Mouse (Mus musculus): ENCODE measurements at regions not wholly inside any gene's neighbourhood (a gene's known extent, or its start where the extent isn't known, plus 50 kb on each side); places are given as distances from the start of the nearest gene placed in this dataset.

GRCm38 (mm10) chr7:73608804-73609275 lies 67.2 kb upstream of the Chd2 start:
- no peak for DNase-seq (ENCODE audit: low read depth, low spot score)

GRCm38 (mm10) chr7:73608070-73608803 lies 66.6 kb upstream of the Chd2 start:
- peak; percentile 44 for DNase-seq (ENCODE audit: low read depth, low spot score)

- DNase-seq (ENCODE audit: low read depth, low spot score), result peak; percentile 48
These were observed 65.9 kb upstream of the Chd2 start for GRCm38 (mm10) chr7:73607450-73608005.

- peak; percentile 98 for DNase-seq (ENCODE audit: low read depth, low spot score)
These were observed 65.2 kb upstream of the Chd2 start for GRCm38 (mm10) chr7:73606677-73607449.

- DNase-seq (ENCODE audit: low read depth, low spot score), result no peak
These were observed 63.0 kb upstream of the Chd2 start for GRCm38 (mm10) chr7:73604597-73604996.

GRCm38 (mm10) chr7:73602815-73603551 lies 61.4 kb upstream of the Chd2 start:
- DNase-seq (ENCODE audit: low read depth, low spot score), result no peak

- DNase-seq (ENCODE audit: low read depth, low spot score), result no peak
These were observed 59.7 kb upstream of the Chd2 start for GRCm38 (mm10) chr7:73601336-73601735.

GRCm38 (mm10) chr7:73600776-73601175 lies 59.1 kb upstream of the Chd2 start:
- no peak for DNase-seq (ENCODE audit: low read depth, low spot score)

- peak; percentile 56 for DNase-seq (ENCODE audit: low read depth, low spot score)
These were observed 58.4 kb upstream of the Chd2 start for GRCm38 (mm10) chr7:73600003-73600385.

GRCm38 (mm10) chr7:73599354-73600002 lies 57.8 kb upstream of the Chd2 start:
- no peak for DNase-seq (ENCODE audit: low read depth, low spot score)

- DNase-seq (ENCODE audit: low read depth, low spot score), result peak; percentile 45
These were observed 56.3 kb upstream of the Chd2 start for GRCm38 (mm10) chr7:73597968-73598367.

GRCm38 (mm10) chr7:73596866-73597840 lies 55.5 kb upstream of the Chd2 start:
- DNase-seq (ENCODE audit: low read depth, low spot score), result peak; percentile 69

GRCm38 (mm10) chr7:73596415-73596814 lies 54.8 kb upstream of the Chd2 start:
- peak; percentile 50 for DNase-seq (ENCODE audit: low read depth, low spot score)

GRCm38 (mm10) chr7:73595860-73596259 lies 54.2 kb upstream of the Chd2 start:
- DNase-seq (ENCODE audit: low read depth, low spot score), result peak; percentile 51

- peak; percentile 97 for DNase-seq (ENCODE audit: low read depth, low spot score)
These were observed 53.7 kb upstream of the Chd2 start for GRCm38 (mm10) chr7:73595140-73595825.

- peak; percentile 66 for DNase-seq (ENCODE audit: low read depth, low spot score)
These were observed 53.0 kb upstream of the Chd2 start for GRCm38 (mm10) chr7:73594492-73595139.

GRCm38 (mm10) chr7:73593645-73594385 lies 52.2 kb upstream of the Chd2 start:
- peak; percentile 43 for DNase-seq (ENCODE audit: low read depth, low spot score)

GRCm38 (mm10) chr7:73592857-73593256 lies 51.2 kb upstream of the Chd2 start:
- peak; percentile 49 for DNase-seq (ENCODE audit: low read depth, low spot score)
